Mouse (Mus musculus) MEL (cell line): ENCODE results near the gene Olfr967. TPM values are rescaled to one million over a fixed set of nuclear protein-coding genes. Genes with fewer than 3 reads are reported as not detected.

Experiments
- DNase-seq: peaks from one replicate; pipeline ENCODE4 v3.0.0; 2011; ENCODE audit warnings: low read depth, low spot score
- H3K27ac ChIP-seq: 2 replicates; pipeline ENCODE4 v1.5.1; 2012; ENCODE audit warnings: low read depth, mild to moderate bottlenecking, control low read depth, low read length, moderate library complexity; ENCODE audit not compliant: control insufficient read depth
- H3K27me3 ChIP-seq, 2 experiments: fragments of 150-350 bp in 1 of 2; sonication (generic) in 1 of 2; 2 replicates each; pipeline ENCODE4 v1.6.1; 2012; ENCODE audit warnings: low read length in 2 of 2, mild to moderate bottlenecking in 2 of 2, improper control_type of control experiment in 1 of 2, moderate library complexity in 1 of 2; ENCODE audit not compliant: insufficient read depth in 2 of 2, control insufficient read depth in 1 of 2
- H3K36me3 ChIP-seq, 2 experiments: 2 replicates each; pipeline ENCODE4 v1.6.1; 2012 to 2014; ENCODE audit warnings: low read length in 2 of 2, improper control_type of control experiment in 1 of 2, inconsistent platforms in 1 of 2, mild to moderate bottlenecking in 1 of 2; ENCODE audit not compliant: insufficient read depth in 2 of 2, control insufficient read depth in 1 of 2
- H3K4me1 ChIP-seq, 2 experiments: fragments of 150-350 bp in 1 of 2; sonication (generic) in 1 of 2; 2 replicates each; pipeline ENCODE4 v1.6.1; 2012; ENCODE audit warnings: low read length in 2 of 2, improper control_type of control experiment in 1 of 2, mild to moderate bottlenecking in 1 of 2; ENCODE audit not compliant: insufficient read depth in 2 of 2, control insufficient read depth in 1 of 2
- H3K4me3 ChIP-seq, 2 experiments: fragments of 150-350 bp in 1 of 2; sonication (generic) in 1 of 2; 2 replicates each; pipeline ENCODE4 v1.5.1; 2012; ENCODE audit warnings: low read depth in 2 of 2, low read length in 2 of 2, mild to moderate bottlenecking in 2 of 2, moderate library complexity in 2 of 2, control low read depth in 1 of 2, improper control_type of control experiment in 1 of 2; ENCODE audit not compliant: control insufficient read depth in 1 of 2, insufficient read depth in 1 of 2
- H3K79me2 ChIP-seq: 2 replicates; pipeline ENCODE4 v1.6.1; 2012; ENCODE audit warnings: mild to moderate bottlenecking, low read length, moderate library complexity; ENCODE audit not compliant: control insufficient read depth, poor library complexity, insufficient read depth
- H3K9ac ChIP-seq: 2 replicates; pipeline ENCODE4 v1.6.1; 2012; ENCODE audit warnings: low read depth, mild to moderate bottlenecking, control low read depth, low read length, moderate library complexity; ENCODE audit not compliant: control insufficient read depth, poor library complexity, severe bottlenecking
- H3K9me3 ChIP-seq: fragments of 150-350 bp; sonication (generic); replicated peaks from 2 replicates; pipeline ENCODE4 v1.6.1; 2012; ENCODE audit warnings: mild to moderate bottlenecking, low read length, improper control_type of control experiment, moderate library complexity; ENCODE audit not compliant: insufficient read depth
- CTCF ChIP-seq, 3 experiments: IDR thresholded peaks in 2 of 3; conservative IDR thresholded peaks in 1 of 3; 2 replicates each; pipeline ENCODE4 v1.5.1; 2011 to 2012; ENCODE audit warnings: low read length in 3 of 3, low read depth in 2 of 3, mild to moderate bottlenecking in 2 of 3, improper control_type of control experiment in 1 of 3, inconsistent platforms in 1 of 3, mixed read lengths in 1 of 3, moderate library complexity in 1 of 3; ENCODE audit not compliant: control insufficient read depth in 1 of 3, insufficient read depth in 1 of 3, poor library complexity in 1 of 3, severe bottlenecking in 1 of 3
- E2F4 ChIP-seq: IDR thresholded peaks from 2 replicates; pipeline ENCODE4 v1.6.1; 2011; ENCODE audit warnings: low read depth, low read length, improper control_type of control experiment, borderline replicate concordance
- ELF1 ChIP-seq: IDR thresholded peaks from 2 replicates; pipeline ENCODE4 v1.6.1; 2014; ENCODE audit warnings: low read depth, mild to moderate bottlenecking, inconsistent platforms, low read length, improper control_type of control experiment, moderate library complexity
- ETS1 ChIP-seq: IDR thresholded peaks from 2 replicates; pipeline ENCODE4 v1.6.1; 2012; ENCODE audit warnings: low read depth, mild to moderate bottlenecking, inconsistent platforms, low read length, improper control_type of control experiment, moderate library complexity
- GABPA ChIP-seq: IDR thresholded peaks from 2 replicates; pipeline ENCODE4 v1.6.1; 2012; ENCODE audit warnings: low read depth, mild to moderate bottlenecking, inconsistent platforms, low read length, improper control_type of control experiment, moderate library complexity
- GATA1 ChIP-seq: IDR thresholded peaks from 2 replicates; pipeline ENCODE4 v1.6.1; 2011; ENCODE audit warnings: low read depth, low read length, improper control_type of control experiment
- HCFC1 ChIP-seq: IDR thresholded peaks from 2 replicates; pipeline ENCODE4 v1.6.1; 2012; ENCODE audit warnings: low read depth, mild to moderate bottlenecking, inconsistent platforms, low read length, improper control_type of control experiment, moderate library complexity
- KAT2A ChIP-seq: conservative IDR thresholded peaks from 2 replicates; pipeline ENCODE4 v1.6.1; 2012; ENCODE audit warnings: low read depth, low read length, improper control_type of control experiment, inconsistent platforms
- MAFK ChIP-seq: IDR thresholded peaks from 2 replicates; pipeline ENCODE4 v1.6.1; 2011; ENCODE audit warnings: low read depth, mild to moderate bottlenecking, low read length, improper control_type of control experiment, borderline replicate concordance
- MAX ChIP-seq: IDR thresholded peaks from 2 replicates; pipeline ENCODE4 v1.6.1; 2011; ENCODE audit warnings: low read length, improper control_type of control experiment
- MXI1 ChIP-seq: IDR thresholded peaks from 2 replicates; pipeline ENCODE4 v1.6.1; 2011; ENCODE audit warnings: mild to moderate bottlenecking, low read depth, low read length, improper control_type of control experiment
- MYB ChIP-seq: IDR thresholded peaks from 2 replicates; pipeline ENCODE4 v1.6.1; 2011; ENCODE audit warnings: mild to moderate bottlenecking, low read depth, low read length, improper control_type of control experiment
- NELFE ChIP-seq: IDR thresholded peaks from 2 replicates; pipeline ENCODE4 v1.6.1; 2011; ENCODE audit warnings: low read depth, low read length, improper control_type of control experiment
- POLR2AphosphoS2 ChIP-seq: IDR thresholded peaks from 2 replicates; pipeline ENCODE4 v1.6.1; 2011; ENCODE audit warnings: low read length, improper control_type of control experiment
- POLR2AphosphoS5 ChIP-seq: IDR thresholded peaks from 2 replicates; pipeline ENCODE4 v1.6.1; 2012; ENCODE audit warnings: low read depth, borderline replicate concordance, mild to moderate bottlenecking, inconsistent platforms, low read length, moderate library complexity, mixed read lengths
- RCOR1 ChIP-seq: IDR thresholded peaks from 2 replicates; pipeline ENCODE4 v1.6.1; 2012; ENCODE audit warnings: low read depth, mild to moderate bottlenecking, inconsistent platforms, low read length, improper control_type of control experiment
- SIN3A ChIP-seq: IDR thresholded peaks from 2 replicates; pipeline ENCODE4 v1.6.1; 2012; ENCODE audit warnings: low read length, improper control_type of control experiment, inconsistent platforms
- TAL1 ChIP-seq: IDR thresholded peaks from 2 replicates; pipeline ENCODE4 v1.6.1; 2012; ENCODE audit warnings: mild to moderate bottlenecking, inconsistent platforms, low read length, moderate library complexity, mixed read lengths
- TBP ChIP-seq: IDR thresholded peaks from 2 replicates; pipeline ENCODE4 v1.8.0; 2011; ENCODE audit warnings: low read depth, low read length, improper control_type of control experiment
- TCF12 ChIP-seq: IDR thresholded peaks from 2 replicates; pipeline ENCODE4 v1.6.1; 2014; ENCODE audit warnings: low read depth, mild to moderate bottlenecking, inconsistent platforms, low read length, improper control_type of control experiment, moderate library complexity
- UBTF ChIP-seq: IDR thresholded peaks from 2 replicates; pipeline ENCODE4 v1.6.1; 2012; ENCODE audit warnings: low read depth, mild to moderate bottlenecking, inconsistent platforms, low read length, improper control_type of control experiment, moderate library complexity, borderline replicate concordance; ENCODE audit not compliant: insufficient read depth
- USF2 ChIP-seq, 2 experiments: IDR thresholded peaks; 2 replicates each; pipeline ENCODE4 v1.6.1; 2011 to 2012; ENCODE audit warnings: improper control_type of control experiment in 2 of 2, low read length in 2 of 2, borderline replicate concordance in 1 of 2, inconsistent platforms in 1 of 2, low read depth in 1 of 2, mild to moderate bottlenecking in 1 of 2; ENCODE audit not compliant: insufficient read depth in 1 of 2
- ZC3H11A ChIP-seq: IDR thresholded peaks from 2 replicates; pipeline ENCODE4 v1.6.1; 2012; ENCODE audit warnings: low read depth, mild to moderate bottlenecking, inconsistent platforms, low read length, improper control_type of control experiment
- ZKSCAN1 ChIP-seq: IDR thresholded peaks from 2 replicates; pipeline ENCODE4 v1.6.1; 2012; ENCODE audit warnings: low read depth, mild to moderate bottlenecking, inconsistent platforms, low read length, improper control_type of control experiment, moderate library complexity
- ZMIZ1 ChIP-seq: IDR thresholded peaks from 2 replicates; pipeline ENCODE4 v1.6.1; 2012; ENCODE audit warnings: low read depth, mild to moderate bottlenecking, inconsistent platforms, low read length, improper control_type of control experiment, moderate library complexity
- ZNF384 ChIP-seq: IDR thresholded peaks from 2 replicates; pipeline ENCODE4 v1.6.1; 2012; ENCODE audit warnings: low read depth, mild to moderate bottlenecking, inconsistent platforms, low read length, improper control_type of control experiment
- polyA plus RNA-seq, 2 experiments: library from polyadenylated mRNA; stranded (reverse) in 1 of 2; unstranded in 1 of 2; fragments of >175 nt in 1 of 2; fragments of >200 nt in 1 of 2; gene quantifications; 2 replicates each; pipeline versions ENCODE4 v1.2.1 to v1.2.4; 2012; ENCODE audit warnings: low replicate concordance in 2 of 2, low read depth in 1 of 2; ENCODE audit not compliant: insufficient read length in 2 of 2, insufficient read depth in 1 of 2, missing spikeins in 1 of 2
- total RNA-seq: library from RNA; depleted of rRNA; stranded (reverse); fragments of 300-350 nt; gene quantifications from 2 replicates; pipeline ENCODE4 v1.2.3, GENCODE M21; 2012

The Olfr967 gene
- total and polyA plus RNA-seq, 3 experiments, result not detected

DNA sequence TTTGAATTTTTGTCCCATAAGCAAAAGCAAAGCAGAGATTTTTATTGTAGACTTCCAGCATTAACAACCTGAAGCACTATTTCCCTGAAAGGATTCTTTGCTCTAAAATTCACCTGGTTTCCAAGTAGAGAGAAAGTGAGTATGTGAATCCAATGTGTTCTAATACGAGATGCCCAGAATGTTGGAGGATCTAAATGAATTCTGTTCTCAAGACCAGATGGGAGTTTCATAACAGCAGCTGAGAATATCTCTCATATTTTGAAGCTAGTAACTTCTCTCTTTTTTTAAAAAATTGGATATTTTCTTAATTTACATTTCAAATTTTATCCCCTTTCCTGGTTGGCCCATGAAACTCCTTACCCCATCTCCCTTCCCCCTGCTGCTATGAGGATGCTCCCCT is 379 bp downstream of the Olfr967 start:
- H3K79me2 ChIP-seq, result no peaks in the 10 kb centered on the region
- H3K36me3 ChIP-seq, result no peaks in the 10 kb centered on the region
- H3K27me3 ChIP-seq, result no peaks in the 10 kb centered on the region
- TF ChIP-seq GABPA (no peak), TBP (no peak), HCFC1 (no peak), RCOR1 (no peak), ELF1 (no peak), KAT2A (no peak), CTCF (IDR thresholded peaks at IDR 0.05 in 2 of 3, conservative IDR thresholded peaks at IDR 0.05 in 1 of 3; ENCODE audit: control insufficient read depth in 1 of 3, insufficient read depth in 1 of 3, low read depth in 2 of 3, low read length in 3 of 3, poor library complexity in 1 of 3, severe bottlenecking in 1 of 3) (no peak), ZNF384 (no peak), GATA1 (no peak), MXI1 (no peak), ZKSCAN1 (no peak), UBTF (no peak), MYB (no peak), E2F4 (no peak)
- H3K27ac ChIP-seq, result no peak overlapping the region
- H3K9ac ChIP-seq, result no peak overlapping the region
- no peak overlapping the region for H3K4me3 ChIP-seq
- H3K9me3 ChIP-seq, result no peaks in the 10 kb centered on the region
- DNase-seq, result no peak
- H3K4me1 ChIP-seq, result no peaks in the 10 kb centered on the region

DNA sequence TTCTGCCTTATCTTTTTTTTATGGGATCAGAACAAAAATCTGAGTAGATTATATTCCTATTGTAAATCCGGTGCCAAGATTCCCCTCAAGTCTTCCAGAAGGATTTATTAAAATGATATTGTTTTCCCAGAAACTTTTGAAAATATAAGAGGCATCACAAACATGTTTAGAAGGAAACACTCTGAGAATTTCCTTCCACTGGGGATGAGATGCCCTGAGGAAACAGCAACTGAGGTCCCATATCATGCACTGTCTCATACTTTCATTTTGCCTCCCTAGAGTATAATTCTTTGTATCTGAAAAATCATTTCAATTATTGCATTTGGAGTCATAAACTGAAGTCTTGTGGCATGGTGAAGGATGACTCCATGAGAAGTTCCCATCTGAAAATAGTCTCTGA is 37.1 kb downstream of the Olfr967 start, which contains the start of gene Olfr968:
Gene Olfr968, minus strand, starts transcription at position 101 of the 400 bp plus-strand sequence.
- Histone ChIP-seq H3K4me1 (no peaks in the 10 kb centered on the region), H3K36me3 (no peaks in the 10 kb centered on the region), H3K27ac (no peak within 1 kb of the TSS), H3K4me3 (no peak within 1 kb of the TSS), H3K9me3 (no peaks in the 10 kb centered on the region), H3K9ac (no peak within 1 kb of the TSS), H3K27me3 (no peaks in the 10 kb centered on the region), H3K79me2 (no peaks in the 10 kb centered on the region)
- DNase-seq, result no peak
- TF ChIP-seq GABPA (no peak), ZMIZ1 (no peak), TAL1 (no peak), ZC3H11A (no peak), ETS1 (no peak), TBP (no peak), NELFE (no peak), TCF12 (no peak), MAX (no peak), POLR2AphosphoS5 (no peak), SIN3A (no peak), MAFK (no peak), USF2 (IDR thresholded peaks at IDR 0.05; ENCODE audit: borderline replicate concordance in 1 of 2, insufficient read depth in 1 of 2, low read depth in 1 of 2, low read length in 2 of 2) (no peak), POLR2AphosphoS2 (no peak)
